Mouse (Mus musculus) midbrain, embryonic 15.5 days (tissue): Measurements from ENCODE around the gene Tmtc1. TPM values are rescaled to one million over a fixed set of nuclear protein-coding genes. Genes with fewer than 3 reads are reported as not detected.

Experiments used
- ATAC-seq: fragments of 200-750 bp; cut with Nextera tagmentation; replicated peaks from 2 replicates; pipeline ENCODE4 v1.8.0; 2017; ENCODE audit warnings: moderate TSS enrichment
- H3K27ac ChIP-seq: fragments of 300-500 bp; sonication (generic); 2 replicates; pipeline ENCODE4 v1.5.1; 2015; ENCODE audit warnings: mild to moderate bottlenecking, inconsistent platforms
- H3K27me3 ChIP-seq: fragments of 300-500 bp; sonication (generic); replicated peaks from 2 replicates; pipeline ENCODE4 v1.6.1; 2015; ENCODE audit warnings: inconsistent platforms
- H3K36me3 ChIP-seq: fragments of 300-500 bp; sonication (generic); replicated peaks from 2 replicates; pipeline ENCODE4 v1.6.1; 2015; ENCODE audit warnings: inconsistent platforms
- H3K4me1 ChIP-seq: fragments of 300-500 bp; sonication (generic); 2 replicates; pipeline ENCODE4 v1.6.1; 2015; ENCODE audit warnings: inconsistent platforms
- H3K4me2 ChIP-seq: fragments of 300-500 bp; sonication (generic); 2 replicates; pipeline ENCODE4 v1.6.1; 2015; ENCODE audit warnings: inconsistent platforms, mild to moderate bottlenecking, moderate library complexity
- H3K4me3 ChIP-seq: fragments of 300-500 bp; sonication (generic); 2 replicates; pipeline ENCODE4 v1.5.1; 2015; ENCODE audit warnings: mild to moderate bottlenecking, inconsistent platforms
- H3K9ac ChIP-seq: fragments of 300-500 bp; sonication (generic); 2 replicates; pipeline ENCODE4 v1.6.1; 2015; ENCODE audit warnings: mild to moderate bottlenecking, inconsistent platforms
- H3K9me3 ChIP-seq: fragments of 300-500 bp; sonication (generic); 2 replicates; pipeline ENCODE4 v1.6.1; 2016; ENCODE audit warnings: inconsistent platforms
- WGBS: fragments of 180-500 bp; shearing (Covaris S2); methylation state at CpG from one replicate; pipeline ENCODE4 v1.1.7; 2015; ENCODE audit warnings: mixed read lengths; 5-methylcytosine and 5-hydroxymethylcytosine counted together
- polyA plus RNA-seq: library from polyadenylated mRNA; unstranded; fragments of >200 nt; fragmentation: Nextera tagmentation; extraction: Ambion mirVana; gene quantifications from 2 replicates; pipeline ENCODE4 v1.2.1, GENCODE M21; 2015

The Tmtc1 gene
- polyA plus RNA-seq, 1 experiment from 2014 or later: 2.3 TPM

DNA sequence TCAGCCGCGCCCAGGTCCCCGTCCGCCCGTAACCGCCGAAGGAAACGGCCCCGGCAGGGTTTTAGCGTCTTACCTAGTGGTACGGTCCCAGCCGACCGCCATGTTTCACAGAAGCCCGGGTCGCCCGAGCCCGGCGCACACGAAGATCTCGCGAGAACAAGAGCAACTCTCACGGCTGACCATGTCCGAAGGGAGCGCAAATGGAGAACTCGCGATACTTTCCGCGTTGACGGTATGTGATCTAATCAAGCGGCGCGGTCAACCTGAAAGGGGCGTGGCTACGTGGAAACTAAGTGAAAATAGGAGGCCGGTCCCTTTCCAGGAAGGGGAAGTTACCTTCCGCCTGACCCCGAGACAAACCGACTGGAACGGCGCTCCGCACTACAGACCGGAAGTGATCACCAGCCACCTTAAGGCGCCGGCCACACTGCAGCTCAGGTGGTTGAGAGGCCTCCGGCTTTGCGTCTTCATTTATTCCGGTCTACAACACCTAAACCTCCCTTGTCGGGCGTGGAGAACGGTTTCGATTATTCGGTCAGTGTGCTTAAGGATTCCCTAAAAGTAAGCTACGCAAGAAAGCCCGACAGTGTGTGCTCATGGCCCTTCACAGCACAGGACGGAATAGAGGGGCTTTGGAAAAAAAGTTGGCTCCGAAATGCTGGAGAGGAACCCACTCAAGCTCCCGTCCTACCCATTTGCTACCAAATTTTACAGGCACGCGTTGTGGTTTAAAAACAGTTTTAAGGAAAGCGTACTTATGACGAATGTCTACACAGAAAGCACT lies 232.1 kb downstream of the Tmtc1 start, which contains the start of gene Ergic2:
Gene Ergic2 (minus strand): TSS at position 478 of the 784 bp plus-strand sequence.
- Histone ChIP-seq H3K27ac (peak within 1 kb of the TSS; percentile 91), H3K4me3 (peak within 1 kb of the TSS; percentile 96)

DNA sequence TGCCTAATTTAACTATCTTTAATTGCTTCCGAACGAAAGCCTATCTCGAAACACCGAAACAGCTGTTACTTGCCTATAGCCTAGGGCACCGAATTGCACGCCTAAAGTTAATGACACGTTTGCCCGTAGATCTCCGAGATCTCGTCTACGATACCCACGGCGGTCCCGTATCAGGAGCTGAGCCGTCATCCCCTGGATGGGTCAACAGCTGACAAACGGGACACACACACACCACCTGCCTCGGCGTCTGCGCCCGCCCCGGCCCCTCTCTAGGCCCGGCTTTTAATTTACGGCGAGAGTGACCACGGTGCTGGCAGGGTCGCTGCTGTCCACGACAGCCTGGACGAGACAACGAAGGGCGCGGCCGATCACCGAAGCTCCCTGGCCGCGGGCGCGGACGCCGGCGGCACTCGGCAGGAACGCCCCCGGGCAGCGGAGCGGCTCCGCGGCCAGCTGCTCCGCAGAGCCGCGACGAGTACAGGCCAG lies 232.8 kb downstream of the Tmtc1 start:
- H3K36me3 ChIP-seq: 0 out of 2 replicates have a peak, but pooled peaks cover under 1% of the 10 kb centered on the region
- H3K27me3 ChIP-seq: no peaks in the 10 kb centered on the region
- under 1% methylated on average over 51 of the region's 51 CpGs for WGBS
- peak; percentile 73 for ATAC-seq
- no peaks in the 10 kb centered on the region for H3K9me3 ChIP-seq
- H3K9ac ChIP-seq: peak overlapping the region; percentile 97
- peak overlapping the region; percentile 96 for H3K4me3 ChIP-seq
- peak overlapping the region; percentile 58 for H3K4me2 ChIP-seq
- H3K4me1 ChIP-seq: peaks cover 23% of the 10 kb centered on the region
- H3K27ac ChIP-seq: peak overlapping the region; percentile 91

More for the DNA sequence above, 232.1 kb downstream of the Tmtc1 start, which contains the start of gene Ergic2:
- peak; percentile 99 for ATAC-seq
- H3K36me3 ChIP-seq: no peaks in the 10 kb centered on the region
- WGBS: 1% methylated on average over 61 of the region's 61 CpGs
- no peaks in the 10 kb centered on the region for H3K9me3 ChIP-seq
- H3K9ac ChIP-seq: peak within 1 kb of the TSS; percentile 97
- H3K4me1 ChIP-seq: peaks cover 23% of the 10 kb centered on the region
- no peaks in the 10 kb centered on the region for H3K27me3 ChIP-seq
- H3K4me2 ChIP-seq: peak within 1 kb of the TSS; percentile 66

DNA sequence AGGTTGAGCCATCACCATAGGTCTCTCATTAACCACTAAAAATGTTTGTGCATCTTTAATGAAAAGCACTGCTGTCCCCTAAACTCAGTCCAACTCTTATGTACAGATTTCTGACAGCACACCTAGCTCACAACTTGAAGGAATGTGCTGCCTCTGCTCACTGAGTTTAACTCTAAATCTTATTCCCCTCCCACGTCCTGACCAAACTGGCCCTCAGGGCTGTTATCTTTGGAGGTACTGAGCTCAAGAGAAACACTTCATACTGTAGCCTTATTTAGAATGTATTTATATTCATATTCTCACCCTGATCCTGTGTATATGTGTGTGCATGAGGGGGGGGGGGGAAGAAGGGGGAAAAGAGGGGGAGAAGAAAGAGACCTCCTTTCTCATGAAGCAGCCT lies 236.7 kb downstream of the Tmtc1 start:
- H3K4me2 ChIP-seq: no peak overlapping the region
- H3K9me3 ChIP-seq: no peaks in the 10 kb centered on the region
- peaks cover 12% of the 10 kb centered on the region for H3K4me1 ChIP-seq
- WGBS: 88% methylated on average over 1 of the region's 1 CpGs
- no peak overlapping the region for H3K9ac ChIP-seq
- no peak for ATAC-seq
- no peak overlapping the region for H3K4me3 ChIP-seq
- H3K36me3 ChIP-seq: 0 out of 2 replicates have a peak, but pooled peaks cover 3% of the 10 kb centered on the region
- no peaks in the 10 kb centered on the region for H3K27me3 ChIP-seq
- H3K27ac ChIP-seq: no peak overlapping the region

DNA sequence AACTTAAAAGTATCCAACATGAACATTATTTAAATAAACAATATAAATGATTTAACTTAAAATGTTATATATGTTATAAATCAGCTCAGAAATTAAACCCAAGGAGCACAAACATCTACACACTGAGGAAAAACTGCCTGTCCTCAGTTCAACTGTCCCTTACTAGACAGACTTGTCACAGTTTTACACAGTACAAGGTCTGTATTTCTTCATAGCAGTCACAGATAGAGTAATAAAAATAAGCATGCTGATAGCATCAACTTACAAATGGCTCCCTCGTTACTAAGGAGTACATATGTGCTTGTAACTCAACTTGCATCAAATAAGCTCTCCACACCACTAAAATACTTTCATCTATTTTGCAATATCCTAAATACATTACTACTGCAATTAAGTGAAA lies 239.1 kb downstream of the Tmtc1 start:
- no peak overlapping the region for H3K9ac ChIP-seq
- no peak overlapping the region for H3K27ac ChIP-seq
- H3K27me3 ChIP-seq: no peaks in the 10 kb centered on the region
- no peak overlapping the region for H3K4me2 ChIP-seq
- WGBS: 93% methylated on average over 1 of the region's 1 CpGs
- H3K9me3 ChIP-seq: no peaks in the 10 kb centered on the region
- peaks cover 13% of the 10 kb centered on the region; the same call in 1 of the 2 replicates for H3K36me3 ChIP-seq
- no peak overlapping the region for H3K4me3 ChIP-seq
- H3K4me1 ChIP-seq: peaks cover 1% of the 10 kb centered on the region
- no peak for ATAC-seq

DNA sequence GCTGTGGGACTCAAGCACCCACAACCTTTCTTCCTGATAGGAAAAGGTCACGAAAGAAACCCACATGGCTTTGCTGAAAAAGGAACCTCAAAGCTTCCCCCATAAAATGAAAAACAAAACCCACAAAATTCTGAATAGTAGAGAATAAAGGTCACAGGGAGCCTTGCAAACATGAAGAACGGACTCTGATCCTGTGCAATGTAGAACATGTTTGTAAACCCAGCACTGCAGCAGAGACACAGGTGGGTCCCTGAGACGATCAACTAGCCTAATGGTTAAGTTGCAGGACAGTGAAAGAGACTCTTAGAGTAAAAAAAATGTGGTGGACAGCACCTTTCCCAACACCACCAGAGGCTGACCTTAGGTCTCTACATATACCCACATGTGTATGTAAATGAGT lies 244.5 kb downstream of the Tmtc1 start:
- Histone ChIP-seq H3K4me1 (no peaks in the 10 kb centered on the region), H3K27me3 (no peaks in the 10 kb centered on the region), H3K9me3 (no peaks in the 10 kb centered on the region), H3K4me3 (no peak overlapping the region), H3K36me3 (peaks cover 26% of the 10 kb centered on the region; the same call in 1 of the 2 replicates), H3K4me2 (no peak overlapping the region), H3K27ac (no peak overlapping the region), H3K9ac (no peak overlapping the region)
- WGBS: 94% methylated on average over 3 of the region's 3 CpGs
- no peak for ATAC-seq

DNA sequence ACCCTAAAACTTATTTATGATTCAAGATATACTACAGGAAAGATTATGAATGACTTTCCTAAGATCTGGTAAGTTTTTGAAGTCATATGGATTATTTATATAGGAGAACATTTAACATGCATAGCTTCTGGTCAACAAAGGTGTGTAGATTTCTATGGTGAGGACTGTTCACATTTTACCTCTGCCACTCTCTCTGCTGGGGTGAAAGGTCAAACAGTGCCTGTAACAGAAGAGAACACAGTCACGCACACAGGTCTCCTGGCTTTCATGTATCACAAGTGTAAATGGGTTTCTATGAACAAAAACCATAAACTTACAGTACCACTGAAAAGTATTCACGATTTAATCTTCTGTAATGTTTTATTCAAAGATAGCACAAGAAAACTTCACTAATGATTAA lies 245.0 kb downstream of the Tmtc1 start:
- no peak overlapping the region for H3K27ac ChIP-seq
- H3K9me3 ChIP-seq: no peaks in the 10 kb centered on the region
- no peaks in the 10 kb centered on the region for H3K4me1 ChIP-seq
- H3K9ac ChIP-seq: no peak overlapping the region
- H3K4me3 ChIP-seq: no peak overlapping the region
- 94% methylated on average over 2 of the region's 2 CpGs for WGBS
- H3K4me2 ChIP-seq: no peak overlapping the region
- no peaks in the 10 kb centered on the region for H3K27me3 ChIP-seq
- peaks cover 26% of the 10 kb centered on the region; the same call in 1 of the 2 replicates for H3K36me3 ChIP-seq
- no peak for ATAC-seq

DNA sequence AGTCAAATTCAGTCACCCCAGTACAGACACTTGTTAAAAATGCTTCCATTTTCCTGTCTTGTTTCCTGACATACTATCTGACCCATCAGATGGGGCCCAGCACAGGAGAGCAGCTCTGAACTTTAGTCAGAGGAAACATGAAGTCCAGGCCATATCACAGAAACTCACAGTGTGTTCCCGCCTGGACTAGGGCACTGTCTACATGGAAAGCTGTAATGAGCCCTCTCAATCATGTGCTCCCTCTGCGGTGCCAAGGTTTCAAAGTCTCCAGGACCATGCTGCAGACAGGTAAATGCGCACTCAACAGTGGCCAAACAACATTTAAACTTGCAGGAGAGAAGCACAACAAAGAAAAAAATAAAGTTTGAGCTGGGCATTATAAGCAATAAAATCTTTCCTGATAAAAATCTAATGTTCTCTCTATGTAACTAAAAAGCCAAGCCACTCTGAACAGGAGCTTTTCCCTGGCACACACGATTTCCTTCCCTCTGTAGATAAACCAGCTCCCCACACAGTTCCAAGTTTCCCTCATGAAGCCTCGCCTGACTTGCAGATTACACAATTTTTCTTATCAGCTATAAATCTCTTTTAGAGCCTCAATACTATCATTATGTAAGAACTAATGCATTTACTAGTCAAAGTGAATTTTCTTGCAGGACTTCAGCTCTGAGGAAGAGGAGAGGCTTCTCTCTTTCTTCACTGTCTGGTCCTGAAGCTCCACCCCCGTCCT lies 250.1 kb downstream of the Tmtc1 start:
- H3K9me3 ChIP-seq: no peaks in the 10 kb centered on the region
- ATAC-seq: no peak
- H3K4me3 ChIP-seq: no peak overlapping the region
- H3K4me2 ChIP-seq: no peak overlapping the region
- H3K4me1 ChIP-seq: no peaks in the 10 kb centered on the region
- peaks cover 27% of the 10 kb centered on the region; the same call in 1 of the 2 replicates for H3K36me3 ChIP-seq
- H3K27me3 ChIP-seq: no peaks in the 10 kb centered on the region
- 91% methylated on average over 6 of the region's 6 CpGs for whole genome bisulfite sequencing
- no peak overlapping the region for H3K27ac ChIP-seq
- H3K9ac ChIP-seq: no peak overlapping the region

DNA sequence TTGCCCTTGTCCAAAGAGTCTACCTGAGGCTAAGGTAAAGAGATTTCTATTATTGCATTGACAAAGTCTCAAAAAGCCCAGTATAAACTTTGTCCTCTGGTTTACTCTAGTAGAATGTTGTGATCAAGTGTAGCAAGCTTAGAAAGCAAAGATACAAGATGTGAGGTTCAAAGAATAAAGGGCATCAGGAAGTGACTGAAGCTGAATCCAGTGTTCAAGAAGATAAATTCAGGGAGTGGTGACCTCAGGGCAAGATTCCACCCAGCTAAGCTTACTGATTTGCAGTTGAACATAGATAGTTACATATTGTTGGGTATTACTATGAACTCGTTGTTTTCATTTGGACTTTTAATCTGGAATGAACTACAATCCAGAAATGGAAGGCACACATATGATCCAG lies 258.5 kb downstream of the Tmtc1 start:
- no peak overlapping the region for H3K27ac ChIP-seq
- no peak overlapping the region for H3K4me3 ChIP-seq
- H3K27me3 ChIP-seq: no peaks in the 10 kb centered on the region
- H3K9ac ChIP-seq: no peak overlapping the region
- H3K36me3 ChIP-seq: peaks cover 58% of the 10 kb centered on the region
- H3K4me2 ChIP-seq: no peak overlapping the region
- ATAC-seq: no peak
- H3K4me1 ChIP-seq: no peaks in the 10 kb centered on the region
- 93% methylated on average over 1 of the region's 1 CpGs for WGBS
- no peaks in the 10 kb centered on the region for H3K9me3 ChIP-seq

Other genes with a start within 250 kb of the Tmtc1 start
- 171 and 189 TPM in 2 replicates for gene Ergic2, start 232.0 kb downstream of the Tmtc1 start, polyA plus RNA-seq